Mouse (Mus musculus) T-helper 1 cell (primary cell): ENCODE measurements at regions not wholly inside any gene's neighbourhood (a gene's known extent, or its start where the extent isn't known, plus 50 kb on each side); places are given as distances from the start of the nearest gene placed in this dataset.

Experiments used
- in situ Hi-C: fragments of 300-600 bp; cut with MboI, MseI; formaldehyde crosslinking; loops from one replicate; pipeline ENCODE4 v1.15.1; 2025; ENCODE audit warnings: high pct_unique_total_duplicates

DNA sequence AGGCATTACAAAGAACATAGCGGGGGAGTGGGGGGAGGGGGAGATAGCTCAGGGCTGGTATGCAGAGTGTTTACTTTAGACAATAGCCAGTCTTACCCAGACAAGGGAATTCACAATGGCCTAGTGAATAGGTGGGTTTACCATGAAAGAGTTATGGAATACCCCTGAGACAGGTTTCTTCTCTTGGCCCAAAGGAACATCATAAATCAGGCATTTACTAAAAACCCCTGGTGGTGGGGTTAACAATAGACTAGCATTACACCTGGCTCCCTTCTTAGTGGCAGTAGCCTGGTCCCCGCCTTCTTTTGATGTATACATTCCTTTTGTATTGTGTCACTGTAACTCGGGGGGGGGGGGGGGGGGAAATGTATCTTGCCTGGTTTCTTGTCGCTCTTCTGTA, 696.8 kb upstream of the Gm10801 start:
- in situ Hi-C loops = loop anchor here (25.0 kb wide), 1 partner anchor 572 kb away; no protein-coding TSS in a partner anchor

GRCm38 (mm10) chr2:97975486-97975885, 686.6 kb upstream of the Gm10801 start:
- in situ Hi-C loops = no loop called here

DNA sequence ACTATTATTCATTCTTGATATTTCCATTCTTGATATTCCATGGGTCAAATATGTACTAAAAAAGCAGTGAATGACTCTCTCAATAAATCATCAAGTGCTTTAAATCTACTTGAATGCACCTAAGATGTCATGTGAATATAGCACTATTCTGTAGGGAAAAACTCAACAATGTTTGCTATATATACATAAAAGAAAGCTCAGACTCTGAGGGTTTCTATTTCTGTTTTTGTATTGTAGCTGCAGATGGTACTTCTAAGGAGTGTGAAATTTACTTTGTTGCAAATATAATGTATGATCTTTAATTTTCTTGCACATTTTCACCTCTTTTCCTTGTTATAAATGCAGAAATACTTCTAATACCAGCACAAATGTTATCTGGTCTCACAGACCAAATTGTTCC, 671.4 kb upstream of the Gm10801 start:
- in situ Hi-C loops = loop anchor here (10.0 kb wide), 1 partner anchor 1504 kb away; no protein-coding TSS in a partner anchor

DNA sequence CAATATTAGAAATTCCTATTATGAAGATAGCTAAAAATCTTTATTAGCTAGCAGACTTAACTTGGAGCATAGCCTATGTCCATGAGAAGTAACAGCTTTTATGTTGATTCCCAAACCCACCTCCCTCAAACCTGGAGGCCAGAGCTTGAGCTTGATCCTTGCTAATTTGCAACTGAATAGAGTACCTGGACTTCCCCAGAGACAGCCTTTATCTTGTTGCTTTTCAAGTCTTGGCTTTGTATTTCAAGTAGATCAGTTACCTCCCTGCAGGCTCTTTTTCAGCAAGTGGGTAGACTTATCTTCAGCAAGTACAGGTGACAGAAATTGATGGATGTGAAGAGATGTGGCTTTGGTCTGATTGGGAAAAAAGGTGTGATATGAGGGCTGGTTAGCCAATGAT, 630.1 kb upstream of the Gm10801 start:
- in situ Hi-C loops = no loop called here

GRCm38 (mm10) chr2:98038760-98039159, 623.3 kb upstream of the Gm10801 start:
- in situ Hi-C loops = no loop called here
